Mouse (Mus musculus) v-Abl transformed pro-B cells (cell line): ENCODE results near the gene Pcbp4.

ENCODE experiments used
- in situ Hi-C, 2 experiments: fragments of 400-800 bp; cut with MboI; formaldehyde crosslinking; loops; one replicate each; pipeline ENCODE4 v1.15.1; 2025; ENCODE audit not compliant: unreplicated experiment in 2 of 2

Pcbp4 gene

GRCm38 (mm10) chr9:106460401-106461025 is 7.4 kb downstream of the Pcbp4 start:
- in situ Hi-C loops: loop anchor here in 1 of 2 experiments (25.0 kb wide), 1 partner anchor 623 kb away; the partner anchor contains the start of gene Col6a6

GRCm38 (mm10) chr9:106461026-106461415 is 7.9 kb downstream of the Pcbp4 start:
- in situ Hi-C loops: loop anchor here in 1 of 2 experiments (25.0 kb wide), 1 partner anchor 624 kb away; the partner anchor contains the start of gene Col6a6

GRCm38 (mm10) chr9:106461641-106462429 is 8.7 kb downstream of the Pcbp4 start:
- in situ Hi-C loops: loop anchor here in 1 of 2 experiments (25.0 kb wide), 1 partner anchor 625 kb away; the partner anchor contains the start of gene Col6a6

GRCm38 (mm10) chr9:106462430-106462800 is 9.3 kb downstream of the Pcbp4 start:
- in situ Hi-C loops: loop anchor here in 1 of 2 experiments (25.0 kb wide), 1 partner anchor 625 kb away; the partner anchor contains the start of gene Col6a6

GRCm38 (mm10) chr9:106463122-106464063 is 10.3 kb downstream of the Pcbp4 start:
- in situ Hi-C loops: loop anchor here in 1 of 2 experiments (25.0 kb wide), 1 partner anchor 626 kb away; the partner anchor contains the start of gene Col6a6

GRCm38 (mm10) chr9:106464751-106465541 is 11.9 kb downstream of the Pcbp4 start:
- in situ Hi-C loops: loop anchor here in 1 of 2 experiments (25.0 kb wide), 1 partner anchor 628 kb away; the partner anchor contains the start of gene Col6a6

GRCm38 (mm10) chr9:106465571-106466200 is 12.6 kb downstream of the Pcbp4 start, which contains the start of gene Gpr62:
Gpr62 (minus strand) TSS chr9:106465938.
- in situ Hi-C loops: loop anchor here in 1 of 2 experiments (25.0 kb wide), 1 partner anchor 628 kb away; the partner anchor contains the start of gene Col6a6

GRCm38 (mm10) chr9:106466721-106467120 is 13.6 kb downstream of the Pcbp4 start:
- in situ Hi-C loops: loop anchor here in 1 of 2 experiments (25.0 kb wide), 1 partner anchor 629 kb away; the partner anchor contains the start of gene Col6a6

- in situ Hi-C loops: loop anchor here in 1 of 2 experiments (25.0 kb wide), 1 partner anchor 630 kb away; the partner anchor contains the start of gene Col6a6
Measured at GRCm38 (mm10) chr9:106467746-106468145, 14.7 kb downstream of the Pcbp4 start.

GRCm38 (mm10) chr9:106469317-106469716 is 16.2 kb downstream of the Pcbp4 start:
- in situ Hi-C loops: loop anchor here in 1 of 2 experiments (25.0 kb wide), 1 partner anchor 632 kb away; the partner anchor contains the start of gene Col6a6

- in situ Hi-C loops: loop anchor here (10.0 to 25.0 kb wide), 2 partner anchors 45 to 632 kb away; partner anchors contain the start of genes Col6a6 (in 1 of the 2) and Rpl29 (in 1 of the 2)
Measured at GRCm38 (mm10) chr9:106469776-106470175, 16.7 kb downstream of the Pcbp4 start.

- in situ Hi-C loops: loop anchor here (10.0 to 25.0 kb wide), 2 partner anchors 46 to 634 kb away; partner anchors contain the start of genes Col6a6 (in 1 of the 2) and Rpl29 (in 1 of the 2)
Measured at GRCm38 (mm10) chr9:106470991-106471750, 18.1 kb downstream of the Pcbp4 start.

- in situ Hi-C loops: loop anchor here (10.0 to 25.0 kb wide), 2 partner anchors 47 to 635 kb away; partner anchors contain the start of genes Col6a6 (in 1 of the 2) and Rpl29 (in 1 of the 2)
Measured at GRCm38 (mm10) chr9:106471892-106472291, 18.8 kb downstream of the Pcbp4 start.

GRCm38 (mm10) chr9:106472321-106472720 is 19.2 kb downstream of the Pcbp4 start:
- in situ Hi-C loops: loop anchor here (10.0 to 25.0 kb wide), 2 partner anchors 48 to 635 kb away; partner anchors contain the start of genes Col6a6 (in 1 of the 2) and Rpl29 (in 1 of the 2)

GRCm38 (mm10) chr9:106473081-106473752 is 20.1 kb downstream of the Pcbp4 start:
- in situ Hi-C loops: loop anchor here (10.0 to 25.0 kb wide), 2 partner anchors 48 to 636 kb away; partner anchors contain the start of genes Col6a6 (in 1 of the 2) and Rpl29 (in 1 of the 2)

- in situ Hi-C loops: loop anchor here (10.0 to 25.0 kb wide), 2 partner anchors 49 to 636 kb away; partner anchors contain the start of genes Col6a6 (in 1 of the 2) and Rpl29 (in 1 of the 2)
Measured at GRCm38 (mm10) chr9:106473753-106474105, 20.6 kb downstream of the Pcbp4 start.
